Mouse (Mus musculus) embryonic facial prominence, embryonic 15.5 days (tissue): Measurements from ENCODE around the gene Anp32b. TPM values are rescaled to one million over a fixed set of nuclear protein-coding genes. Genes with fewer than 3 reads are reported as not detected.

Experiments
- ATAC-seq: fragments of 200-750 bp; cut with Nextera tagmentation; 2 replicates; pipeline ENCODE4 v1.8.0; 2017; ENCODE audit warnings: low read depth, moderate TSS enrichment; ENCODE audit not compliant: insufficient number of reproducible peaks, low FRiP score, low TSS enrichment
- H3K27ac ChIP-seq: fragments of 300-500 bp; sonication (generic); replicated peaks from 2 replicates; pipeline ENCODE4 v1.5.1; 2015; ENCODE audit warnings: mild to moderate bottlenecking, inconsistent platforms
- H3K27me3 ChIP-seq: fragments of 300-500 bp; sonication (generic); 2 replicates; pipeline ENCODE4 v1.6.1; 2015; ENCODE audit warnings: inconsistent platforms
- H3K36me3 ChIP-seq: fragments of 300-500 bp; sonication (generic); 2 replicates; pipeline ENCODE4 v1.6.1; 2015; ENCODE audit warnings: mild to moderate bottlenecking, inconsistent platforms
- H3K4me1 ChIP-seq: fragments of 300-500 bp; sonication (generic); 2 replicates; pipeline ENCODE4 v1.6.1; 2015; ENCODE audit warnings: inconsistent platforms
- H3K4me2 ChIP-seq: fragments of 300-500 bp; sonication (generic); replicated peaks from 2 replicates; pipeline ENCODE4 v1.6.1; 2015; ENCODE audit warnings: mild to moderate bottlenecking, inconsistent platforms
- H3K4me3 ChIP-seq: fragments of 300-500 bp; sonication (generic); replicated peaks from 2 replicates; pipeline ENCODE4 v1.5.1; 2015; ENCODE audit warnings: mild to moderate bottlenecking, inconsistent platforms
- H3K9ac ChIP-seq: fragments of 300-500 bp; sonication (generic); 2 replicates; pipeline ENCODE4 v1.6.1; 2015; ENCODE audit warnings: inconsistent platforms
- H3K9me3 ChIP-seq: fragments of 300-500 bp; sonication (generic); replicated peaks from 2 replicates; pipeline ENCODE4 v1.6.1; 2016; ENCODE audit warnings: inconsistent platforms
- WGBS: fragments of 180-500 bp; shearing (Covaris S2); methylation state at CpG from one replicate; pipeline ENCODE4 v1.1.7; 2015; 5-methylcytosine and 5-hydroxymethylcytosine counted together
- polyA plus RNA-seq: library from polyadenylated mRNA; unstranded; fragments of >200 nt; fragmentation: Nextera tagmentation; extraction: Ambion mirVana; gene quantifications from 2 replicates; pipeline ENCODE4 v1.2.1, GENCODE M21; 2015

Gene Anp32b
- 259 and 284 TPM in 2 replicates for polyA plus RNA-seq

GRCm38 (mm10) chr4:46450519-46451131 is at the start of gene Anp32b:
Gene Anp32b (plus strand): TSS chr4:46450902.
- ATAC-seq, result peak; percentile 95
- Histone ChIP-seq H3K4me1 (peaks cover 32% of the 10 kb centered on the region), H3K27me3 (no peaks in the 10 kb centered on the region), H3K4me3 (peak within 1 kb of the TSS; percentile 79), H3K36me3 (no peaks in the 10 kb centered on the region), H3K9me3 (no peaks in the 10 kb centered on the region), H3K4me2 (peak within 1 kb of the TSS; percentile 86), H3K27ac (peak within 1 kb of the TSS; percentile 99), H3K9ac (peak within 1 kb of the TSS; percentile 97)
- under 1% methylated on average over 64 of the region's 66 CpGs for WGBS

DNA sequence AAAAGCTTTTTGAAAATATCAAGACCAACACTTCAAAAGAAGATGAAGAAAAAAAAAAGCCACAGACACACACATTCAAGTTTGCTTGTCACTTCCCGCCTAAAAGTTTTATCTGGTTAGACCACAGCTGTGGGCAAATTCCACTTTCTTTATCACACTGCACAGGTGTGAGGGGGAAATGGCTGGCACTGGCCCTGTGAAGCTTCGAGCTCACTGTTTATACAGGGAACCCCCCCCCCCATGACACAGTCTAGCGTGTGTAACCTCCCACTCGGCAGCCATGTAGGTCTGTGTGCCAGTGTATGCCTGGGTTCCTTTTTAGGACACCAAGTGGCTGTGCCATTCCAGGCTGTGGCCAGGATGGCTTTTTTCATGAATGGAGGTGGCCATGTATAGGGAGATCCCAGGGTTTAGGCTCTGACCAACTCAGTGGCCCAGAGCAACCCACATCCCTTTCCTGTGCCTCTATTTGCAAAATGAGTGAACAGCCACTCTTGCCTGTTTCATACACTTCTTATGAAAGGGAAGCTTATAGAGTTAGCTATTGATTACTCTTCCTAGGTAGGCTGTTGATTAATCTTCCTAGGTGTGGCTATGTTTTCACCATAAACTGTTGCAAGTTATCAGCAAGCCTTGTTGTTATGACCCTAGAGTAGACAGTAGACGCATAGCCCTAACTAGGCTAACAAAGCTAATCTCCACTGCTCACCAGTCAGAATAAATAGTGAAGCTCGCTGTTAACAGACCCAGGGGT is 46.5 kb upstream of the Anp32b start:
- Histone ChIP-seq H3K9ac (no peak overlapping the region), H3K4me1 (no peaks in the 10 kb centered on the region), H3K4me2 (no peak overlapping the region), H3K27me3 (no peaks in the 10 kb centered on the region), H3K9me3 (no peaks in the 10 kb centered on the region), H3K36me3 (no peaks in the 10 kb centered on the region), H3K4me3 (no peak overlapping the region), H3K27ac (no peak overlapping the region)
- no peak for ATAC-seq
- 76% methylated on average over 6 of the region's 6 CpGs for WGBS

DNA sequence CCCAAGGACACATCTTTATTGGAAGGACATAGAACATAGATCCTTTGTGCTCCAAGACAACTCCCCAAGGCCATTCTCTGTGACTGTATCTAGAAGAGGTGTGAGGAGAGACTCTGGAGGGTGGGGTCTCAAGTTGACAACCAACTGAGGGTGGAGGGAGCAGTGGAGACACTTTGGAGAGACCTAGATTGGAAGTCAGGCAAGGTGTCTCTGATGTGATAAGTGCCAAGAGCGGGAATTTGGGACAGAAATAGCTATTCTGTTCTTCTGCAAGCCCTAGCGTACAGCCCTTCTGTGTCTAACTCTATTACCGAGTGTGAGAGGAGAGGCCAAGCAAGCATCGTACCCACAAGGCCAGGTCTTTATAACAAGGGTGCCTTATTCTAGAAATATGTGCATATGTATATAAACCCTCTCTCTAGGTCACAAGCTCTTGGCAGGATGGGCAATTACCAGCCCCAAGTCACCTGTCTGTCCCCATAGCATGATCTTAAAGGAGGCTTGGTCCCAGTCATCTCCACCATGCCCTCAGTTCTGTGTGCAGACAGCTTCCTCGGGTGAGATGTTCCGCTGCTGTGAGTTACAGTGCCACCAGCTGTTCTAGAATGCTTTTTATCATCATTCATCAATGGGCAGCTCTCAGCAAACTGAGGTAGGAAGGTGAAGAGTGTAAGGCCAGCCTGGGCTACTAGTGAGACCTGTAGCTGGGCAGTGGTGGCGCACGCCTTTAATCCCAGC is 43.6 kb upstream of the Anp32b start:
- Histone ChIP-seq H3K4me3 (no peak overlapping the region), H3K9ac (no peak overlapping the region), H3K36me3 (no peaks in the 10 kb centered on the region), H3K27ac (no peak overlapping the region), H3K9me3 (no peaks in the 10 kb centered on the region), H3K4me1 (no peaks in the 10 kb centered on the region), H3K27me3 (no peaks in the 10 kb centered on the region), H3K4me2 (no peak overlapping the region)
- WGBS, result 89% methylated on average over 8 of the region's 8 CpGs
- no peak for ATAC-seq

DNA sequence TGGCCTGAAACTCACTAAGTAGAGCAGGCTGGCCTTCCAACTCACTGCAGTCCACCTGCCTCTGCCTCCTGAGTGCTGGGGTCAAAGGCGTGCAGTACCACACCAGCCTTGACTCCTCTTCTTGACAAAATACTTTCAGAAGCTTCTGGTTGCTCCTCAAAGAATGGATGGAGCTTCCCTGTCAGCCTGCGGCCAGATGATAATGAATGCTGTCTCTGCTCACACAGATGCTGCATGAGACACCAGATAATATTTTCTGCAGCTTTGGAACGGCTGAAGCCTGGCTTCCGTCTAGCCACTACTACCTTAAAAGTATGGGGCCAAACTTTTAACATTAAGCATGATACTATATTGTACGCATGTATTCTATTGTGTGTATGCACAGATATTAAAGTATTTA is 40.0 kb upstream of the Anp32b start:
- Histone ChIP-seq H3K4me2 (no peak overlapping the region), H3K27me3 (no peaks in the 10 kb centered on the region), H3K27ac (no peak overlapping the region), H3K9me3 (no peaks in the 10 kb centered on the region), H3K4me3 (no peak overlapping the region), H3K36me3 (no peaks in the 10 kb centered on the region), H3K4me1 (no peaks in the 10 kb centered on the region), H3K9ac (no peak overlapping the region)
- WGBS, result 85% methylated on average over 5 of the region's 5 CpGs
- no peak for ATAC-seq

DNA sequence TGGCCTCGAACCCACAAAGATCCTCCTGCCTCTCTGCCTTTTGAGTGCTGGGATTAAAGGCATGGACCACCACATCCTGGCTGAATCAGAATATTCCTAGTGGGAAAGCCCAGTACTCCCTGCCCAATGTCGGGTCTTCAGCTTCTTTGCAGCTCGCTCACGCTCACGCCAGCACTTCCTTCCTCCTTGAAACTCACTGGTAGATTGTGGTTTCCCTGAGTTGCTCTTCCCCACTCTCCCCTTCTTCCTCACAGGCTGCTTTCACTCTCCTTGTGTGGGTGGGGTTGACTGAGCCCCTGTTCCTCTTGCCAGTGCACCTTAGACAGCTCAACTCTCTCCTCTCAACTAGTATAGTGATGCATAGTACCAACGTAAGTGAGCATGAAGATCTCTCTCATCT is 39.2 kb upstream of the Anp32b start:
- H3K9me3 ChIP-seq, result no peaks in the 10 kb centered on the region
- ATAC-seq, result no peak
- no peaks in the 10 kb centered on the region for H3K27me3 ChIP-seq
- H3K4me1 ChIP-seq, result no peaks in the 10 kb centered on the region
- 77% methylated on average over 6 of the region's 6 CpGs for WGBS
- no peaks in the 10 kb centered on the region for H3K36me3 ChIP-seq
- H3K4me3 ChIP-seq, result no peak overlapping the region
- H3K4me2 ChIP-seq, result no peak overlapping the region
- no peak overlapping the region for H3K27ac ChIP-seq
- no peak overlapping the region for H3K9ac ChIP-seq

- Histone ChIP-seq H3K36me3 (no peaks in the 10 kb centered on the region), H3K9ac (no peak overlapping the region), H3K27ac (no peak overlapping the region), H3K4me2 (no peak overlapping the region), H3K27me3 (no peaks in the 10 kb centered on the region), H3K4me1 (no peaks in the 10 kb centered on the region), H3K4me3 (no peak overlapping the region), H3K9me3 (no peaks in the 10 kb centered on the region)
- WGBS, result 55% methylated on average over 1 of the region's 1 CpGs
- ATAC-seq, result no peak
Measured at GRCm38 (mm10) chr4:46412113-46412512, 38.6 kb upstream of the Anp32b start.

- no peak for ATAC-seq
- Histone ChIP-seq H3K27me3 (no peaks in the 10 kb centered on the region), H3K4me2 (no peak within 1 kb of the TSS), H3K4me1 (no peaks in the 10 kb centered on the region), H3K27ac (no peak within 1 kb of the TSS), H3K4me3 (no peak within 1 kb of the TSS), H3K36me3 (no peaks in the 10 kb centered on the region), H3K9ac (no peak within 1 kb of the TSS), H3K9me3 (no peaks in the 10 kb centered on the region)
- 69% methylated on average over 7 of the region's 7 CpGs for WGBS
Measured at GRCm38 (mm10) chr4:46413406-46413805, 37.3 kb upstream of the Anp32b start, which contains the start of gene Hemgn. Gene Hemgn (minus strand): TSS chr4:46413506.

DNA sequence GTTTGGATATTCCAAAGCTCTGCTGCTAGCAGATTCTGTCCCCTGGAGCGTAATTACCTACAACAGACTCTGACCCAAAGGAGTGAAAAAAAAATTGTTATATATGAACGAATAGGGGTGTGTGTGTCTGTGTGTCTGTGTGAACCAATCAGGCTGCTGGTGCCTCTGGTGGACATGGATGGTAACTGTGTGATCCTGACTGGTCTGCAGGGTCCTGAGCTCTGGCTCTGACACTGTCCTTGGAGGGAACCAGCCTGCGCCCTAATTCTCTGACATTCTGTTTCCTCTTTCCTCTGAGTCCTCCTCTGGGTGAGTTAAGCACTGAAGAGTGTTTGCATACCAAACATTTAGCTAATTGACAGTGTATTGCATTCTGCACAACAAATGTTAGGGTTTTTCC is 33.2 kb upstream of the Anp32b start:
- 57% methylated on average over 3 of the region's 3 CpGs for WGBS
- Histone ChIP-seq H3K9me3 (no peaks in the 10 kb centered on the region), H3K4me3 (no peak overlapping the region), H3K36me3 (no peaks in the 10 kb centered on the region), H3K27ac (no peak overlapping the region), H3K9ac (no peak overlapping the region), H3K4me1 (no peaks in the 10 kb centered on the region), H3K4me2 (no peak overlapping the region), H3K27me3 (no peaks in the 10 kb centered on the region)
- no peak for ATAC-seq

DNA sequence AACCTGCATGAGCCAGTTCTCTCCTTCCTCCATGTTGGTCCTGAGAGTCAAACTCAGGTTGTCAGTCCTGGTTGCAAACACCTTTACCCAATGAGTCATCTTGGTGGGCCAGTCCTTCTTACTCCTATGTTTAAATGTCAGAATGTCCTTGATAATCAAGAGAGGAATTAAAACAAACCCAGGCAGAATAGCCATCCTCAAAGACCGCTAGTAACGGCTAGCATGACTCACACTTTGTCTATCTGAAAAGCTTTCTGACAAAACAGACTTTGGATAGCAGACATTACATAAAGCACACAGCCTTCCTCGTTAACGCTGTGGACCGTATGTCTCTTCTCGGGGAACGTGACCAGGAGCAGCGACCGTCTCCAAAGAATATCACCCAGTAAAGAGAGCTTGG is 31.9 kb upstream of the Anp32b start:
- H3K4me1 ChIP-seq, result no peaks in the 10 kb centered on the region
- H3K9ac ChIP-seq, result no peak overlapping the region
- no peak overlapping the region for H3K4me2 ChIP-seq
- no peaks in the 10 kb centered on the region for H3K9me3 ChIP-seq
- no peak for ATAC-seq
- H3K36me3 ChIP-seq, result no peaks in the 10 kb centered on the region
- no peak overlapping the region for H3K27ac ChIP-seq
- H3K4me3 ChIP-seq, result no peak overlapping the region
- no peaks in the 10 kb centered on the region for H3K27me3 ChIP-seq
- WGBS, result 86% methylated on average over 9 of the region's 9 CpGs

DNA sequence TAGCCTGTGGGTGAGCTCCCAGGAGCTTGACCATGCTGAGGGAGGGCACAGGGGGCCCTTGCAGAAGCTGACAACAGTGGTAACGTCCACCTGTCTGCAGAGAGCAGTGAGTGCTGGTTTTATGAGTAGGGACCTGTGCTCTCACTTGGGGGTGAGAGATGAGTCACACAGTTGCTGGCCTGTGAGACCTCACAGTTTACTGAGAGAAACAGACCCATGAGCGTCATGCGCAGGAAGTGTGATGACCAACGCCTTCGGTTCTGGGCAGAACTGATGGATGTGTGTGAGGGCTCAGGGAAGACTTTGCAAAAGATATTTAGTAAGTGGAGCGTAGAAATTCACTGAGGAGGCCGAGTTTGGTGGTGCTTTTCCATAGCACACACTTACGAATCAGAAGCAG is 28.1 kb upstream of the Anp32b start:
- 77% methylated on average over 8 of the region's 8 CpGs for WGBS
- H3K9ac ChIP-seq, result no peak overlapping the region

GRCm38 (mm10) chr4:46428903-46429499 is 21.7 kb upstream of the Anp32b start:
- H3K9me3 ChIP-seq, result no peaks in the 10 kb centered on the region
- H3K9ac ChIP-seq, result no peak overlapping the region
- ATAC-seq, result no peak
- H3K36me3 ChIP-seq, result no peaks in the 10 kb centered on the region
- H3K27me3 ChIP-seq, result no peaks in the 10 kb centered on the region
- no peak overlapping the region for H3K27ac ChIP-seq
- no peaks in the 10 kb centered on the region for H3K4me1 ChIP-seq
- 57% methylated on average over 10 of the region's 10 CpGs for WGBS
- H3K4me3 ChIP-seq, result no peak overlapping the region
- no peak overlapping the region for H3K4me2 ChIP-seq

More for the DNA sequence above, 28.1 kb upstream of the Anp32b start:
- Histone ChIP-seq H3K4me2 (no peak overlapping the region), H3K36me3 (no peaks in the 10 kb centered on the region), H3K27ac (no peak overlapping the region), H3K9me3 (no peaks in the 10 kb centered on the region), H3K4me1 (no peaks in the 10 kb centered on the region), H3K4me3 (no peak overlapping the region), H3K27me3 (no peaks in the 10 kb centered on the region)
- ATAC-seq, result no peak
